Mouse (Mus musculus): ENCODE measurements at regions not wholly inside any gene's neighbourhood (a gene's known extent, or its start where the extent isn't known, plus 50 kb on each side); places are given as distances from the start of the nearest gene placed in this dataset.

- no peak for TF ChIP-seq POLR2A (IDR thresholded peaks at IDR 0.05; ENCODE audit: borderline replicate concordance, control insufficient read depth, low read depth, low read length)
- no peak for TF ChIP-seq CTCF (IDR thresholded peaks at IDR 0.05; ENCODE audit: control insufficient read depth, insufficient read depth, low read length)
Measured at GRCm38 (mm10) chr3:143864490-143864889, 340.5 kb downstream of the Lmo4 start.
